12 mouse cellular contexts compared by ENCODE assay signal in genomic region chr2:12329068-12329407, GRCm38 (mm10). TPM values are rescaled to one million over a fixed set of nuclear protein-coding genes. Genes with fewer than 3 reads are reported as not detected.
DNase-seq lines count a peak whose midpoint lies in the region; ATAC-seq and TF ChIP-seq lines count a peak whose summit lies in the region.
"Had no signal": no experiment of that assay in that cellular context is flagged by ENCODE, and none has a peak within 500 bp of the region (broad histone marks: within the 10 kb centered on the region; RNA-seq: fewer than 3 reads in every experiment).

No protein-coding gene starts in this region.

- no peaks in the 10 kb centered on the region for H3K27me3 ChIP-seq in heart, postnatal 0 days (ENCODE audit: control insufficient read depth, insufficient read depth, low read length)
- no peaks in the 10 kb centered on the region for H3K27me3 ChIP-seq in embryonic facial prominence, embryonic 13.5 days
- no peaks in the 10 kb centered on the region for H3K27me3 ChIP-seq in hindbrain, embryonic 14.5 days (ENCODE audit: control insufficient read depth, insufficient read depth, low read length)
- no peaks in the 10 kb centered on the region for H3K27me3 ChIP-seq in midbrain, postnatal 0 days (ENCODE audit: insufficient read depth, low read length)
- H3K27me3 ChIP-seq: liver, embryonic 12.5 days had no signal

- ATAC-seq in heart, postnatal 0 days (ENCODE audit: insufficient read depth, low read depth), result no peak
- no peak for ATAC-seq in embryonic facial prominence, embryonic 13.5 days (ENCODE audit: insufficient number of reproducible peaks, insufficient read depth, low FRiP score, low TSS enrichment, low read depth)
- peak; percentile 9; the same call in 1 of the 2 replicates for ATAC-seq in hindbrain, embryonic 14.5 days (ENCODE audit: low FRiP score)
- no peak for ATAC-seq in midbrain, postnatal 0 days (ENCODE audit: low FRiP score)
- ATAC-seq: liver, embryonic 12.5 days had no signal

- DNase-seq in heart, postnatal 0 days (ENCODE audit: low spot score), result no peak
- DNase-seq in heart, adult 18-20 months, result no peak
- no peak for DNase-seq in hindbrain, embryonic 14.5 days (ENCODE audit: low spot score)
- no peak for DNase-seq in midbrain, postnatal 0 days (ENCODE audit: low spot score)
- no peak for DNase-seq in urinary bladder, postnatal 25 days (ENCODE audit: low spot score)
- no peak for DNase-seq in ovary, adult 18-20 months (ENCODE audit: low spot score)
- DNase-seq in adipocyte (ENCODE audit: low spot score), result no peak
- DNase-seq: adrenal gland, postnatal 14 days; cerebellum, adult 8-10 months; thymus, postnatal 14 days had no signal

- no peak overlapping the region for H3K27ac ChIP-seq in heart, postnatal 0 days (ENCODE audit: low read depth)
- H3K27ac ChIP-seq in embryonic facial prominence, embryonic 13.5 days, result peak overlapping the region; percentile 51; the same call in 1 of the 2 replicates
- H3K27ac ChIP-seq in hindbrain, embryonic 14.5 days, result peak overlapping the region; percentile 57; the same call in 1 of the 2 replicates
- no peak overlapping the region for H3K27ac ChIP-seq in midbrain, postnatal 0 days (ENCODE audit: low read depth, low read length)
- H3K27ac ChIP-seq: liver, embryonic 12.5 days had no signal

- WGBS in heart, postnatal 0 days, result 34% methylated on average over 5 of the region's 5 CpGs
- WGBS in embryonic facial prominence, embryonic 13.5 days, result 28% methylated on average over 5 of the region's 5 CpGs
- 19% methylated on average over 5 of the region's 5 CpGs for WGBS in hindbrain, embryonic 14.5 days
- WGBS in midbrain, postnatal 0 days, result 20% methylated on average over 5 of the region's 5 CpGs

- no peaks in the 10 kb centered on the region; the same call in 1 of the 2 replicates for H3K4me1 ChIP-seq in heart, postnatal 0 days (ENCODE audit: control insufficient read depth, insufficient read depth)
- H3K4me1 ChIP-seq in embryonic facial prominence, embryonic 13.5 days, result peaks cover 27% of the 10 kb centered on the region
- peaks cover 22% of the 10 kb centered on the region for H3K4me1 ChIP-seq in hindbrain, embryonic 14.5 days (replicated peaks; ENCODE audit: control insufficient read depth, insufficient read depth, low read length)
- peaks cover 2% of the 10 kb centered on the region; the same call in 1 of the 2 replicates for H3K4me1 ChIP-seq in midbrain, postnatal 0 days (ENCODE audit: insufficient read depth, low read length)

- no peak for TF ChIP-seq EP300 in heart, postnatal 0 days (IDR thresholded peaks at IDR 0.05; ENCODE audit: low read depth)

- peak overlapping the region; percentile 36; the same call in 1 of the 2 replicates for H3K4me2 ChIP-seq in heart, postnatal 0 days (ENCODE audit: low read depth, low read length)
- H3K4me2 ChIP-seq in embryonic facial prominence, embryonic 13.5 days, result peak overlapping the region; percentile 58
- peak overlapping the region; percentile 48 for H3K4me2 ChIP-seq in hindbrain, embryonic 14.5 days (replicated peaks)
- H3K4me2 ChIP-seq in midbrain, postnatal 0 days (ENCODE audit: low read depth, low read length, poor library complexity, severe bottlenecking), result peak overlapping the region; percentile 15; the same call in 1 of the 2 replicates
- H3K4me2 ChIP-seq: liver, embryonic 12.5 days had no signal

- TF ChIP-seq CTCF in heart, postnatal 0 days (IDR thresholded peaks at IDR 0.05; ENCODE audit: low read depth), result no peak
- TF ChIP-seq CTCF in midbrain, postnatal 0 days (IDR thresholded peaks at IDR 0.05), result no peak

- H3K9ac ChIP-seq in heart, postnatal 0 days (replicated peaks; ENCODE audit: low read depth, low read length), result no peak overlapping the region
- H3K9ac ChIP-seq in embryonic facial prominence, embryonic 13.5 days, result no peak overlapping the region
- no peak overlapping the region for H3K9ac ChIP-seq in hindbrain, embryonic 14.5 days
- H3K9ac ChIP-seq in midbrain, postnatal 0 days (replicated peaks; ENCODE audit: low read length, poor library complexity, severe bottlenecking), result no peak overlapping the region
- H3K9ac ChIP-seq: liver, embryonic 12.5 days had no signal

- no peaks in the 10 kb centered on the region for H3K36me3 ChIP-seq in heart, postnatal 0 days (replicated peaks; ENCODE audit: control insufficient read depth, insufficient read depth, low read length)
- no peaks in the 10 kb centered on the region for H3K36me3 ChIP-seq in embryonic facial prominence, embryonic 13.5 days
- H3K36me3 ChIP-seq in hindbrain, embryonic 14.5 days (replicated peaks; ENCODE audit: control insufficient read depth, insufficient read depth), result no peaks in the 10 kb centered on the region
- no peaks in the 10 kb centered on the region for H3K36me3 ChIP-seq in midbrain, postnatal 0 days (ENCODE audit: insufficient read depth, low read length)
- H3K36me3 ChIP-seq: liver, embryonic 12.5 days had no signal

- H3K9me3 ChIP-seq in heart, postnatal 0 days (replicated peaks; ENCODE audit: control insufficient read depth, low read length), result no peaks in the 10 kb centered on the region
- H3K9me3 ChIP-seq in embryonic facial prominence, embryonic 13.5 days, result no peaks in the 10 kb centered on the region
- H3K9me3 ChIP-seq in hindbrain, embryonic 14.5 days (ENCODE audit: control insufficient read depth, low read length), result no peaks in the 10 kb centered on the region
- H3K9me3 ChIP-seq in midbrain, postnatal 0 days (ENCODE audit: low read length), result no peaks in the 10 kb centered on the region
- H3K9me3 ChIP-seq: liver, embryonic 12.5 days had no signal

- no peak overlapping the region for H3K4me3 ChIP-seq in heart, postnatal 0 days (ENCODE audit: low read depth, low read length)
- H3K4me3 ChIP-seq in embryonic facial prominence, embryonic 13.5 days, result no peak overlapping the region; the same call in 1 of the 2 replicates
- H3K4me3 ChIP-seq in hindbrain, embryonic 14.5 days (replicated peaks; ENCODE audit: low read length), result no peak overlapping the region
- H3K4me3 ChIP-seq in midbrain, postnatal 0 days (ENCODE audit: low read depth, low read length), result no peak overlapping the region
- H3K4me3 ChIP-seq: liver, embryonic 12.5 days had no signal

RNA-seq across cellular contexts. Expression of gene Itga8, which starts 27.3 kb away (rescaled TPM):
- 12.8 and 15.0 TPM in 2 replicates for total RNA-seq in heart, postnatal 0 days (2014; rRNA removed; ENCODE audit: low replicate concordance)
- polyA plus RNA-seq in heart, postnatal 0 days (2015; fragmentation: Nextera tagmentation; extraction: Ambion mirVana), result 5.3 and 5.6 TPM in 2 replicates
- total RNA-seq in heart, adult 18-20 months (2021), result 1 to 10 TPM; 4.8 to 5.8 TPM
- polyA plus RNA-seq in embryonic facial prominence, embryonic 13.5 days (2015; fragmentation: Nextera tagmentation; extraction: Ambion mirVana), result 17.7 and 20.9 TPM in 2 replicates
- 4.1 and 5.3 TPM in 2 replicates for polyA plus RNA-seq in hindbrain, embryonic 14.5 days (2014; fragmentation: Nextera tagmentation; extraction: Ambion mirVana)
- total RNA-seq in midbrain, postnatal 0 days (2014; rRNA removed), result 3.6 and 5.4 TPM in 2 replicates
- 1.3 and 1.4 TPM in 2 replicates for polyA plus RNA-seq in midbrain, postnatal 0 days (2015; fragmentation: Nextera tagmentation; extraction: Ambion mirVana)

Comparison
In these comparisons a context has a peak if more than half of its experiments do, and no peak if none do; other contexts are left out.
1. H3K27ac ChIP-seq: peak in embryonic facial prominence, embryonic 13.5 days (single experiment) and hindbrain, embryonic 14.5 days (single experiment); none in heart, postnatal 0 days (single experiment) and midbrain, postnatal 0 days (single experiment).
2. Peak in every context shown above with its lines, with median percentiles within 50 percentile points of each other: H3K4me2 ChIP-seq.